Mouse (Mus musculus): ENCODE data around the gene Pygl.
A peak's percentile ranks its signal among the peaks of the same experiment; 100 is the strongest.
"Not testable (repeated sequence)": the region's sequence is repeated elsewhere in the genome, so short reads cannot be mapped to it uniquely, and the experiment has no call there.

Pygl gene

GRCm38 (mm10) chr12:70157292-70158066 lies 73.8 kb downstream of the Pygl start:
- no peak for DNase-seq (ENCODE audit: low read depth, low spot score)

GRCm38 (mm10) chr12:70156222-70156621 lies 75.1 kb downstream of the Pygl start:
- DNase-seq (ENCODE audit: low read depth, low spot score) = no peak

- DNase-seq (ENCODE audit: low read depth, low spot score) = no peak
Observed at GRCm38 (mm10) chr12:70153842-70154241, 77.4 kb downstream of the Pygl start, which contains the start of gene Abhd12b. Gene Abhd12b, plus strand, starts transcription at chr12:70154142.

GRCm38 (mm10) chr12:70148631-70149265 lies 82.5 kb downstream of the Pygl start:
- peak; percentile 13 for DNase-seq (ENCODE audit: low read depth, low spot score)

- DNase-seq (ENCODE audit: low read depth, low spot score) = no peak
Observed at GRCm38 (mm10) chr12:70147986-70148630, 83.2 kb downstream of the Pygl start.

- no peak for DNase-seq (ENCODE audit: low read depth, low spot score)
Observed at GRCm38 (mm10) chr12:70145586-70145985, 85.7 kb downstream of the Pygl start.

GRCm38 (mm10) chr12:70144637-70145448 lies 86.4 kb downstream of the Pygl start:
- peak; percentile 76 for DNase-seq (ENCODE audit: low read depth, low spot score)

GRCm38 (mm10) chr12:70144106-70144587 lies 87.1 kb downstream of the Pygl start:
- not testable (repeated sequence) for DNase-seq (ENCODE audit: low read depth, low spot score)

- no peak for DNase-seq (ENCODE audit: low read depth, low spot score)
Observed at GRCm38 (mm10) chr12:70140993-70141576, 90.2 kb downstream of the Pygl start.

Measured in 3T3-L1 (cell line).